Mouse (Mus musculus): Measurements from ENCODE around the gene Ifi211. TPM values are rescaled to one million over a fixed set of nuclear protein-coding genes. Genes with fewer than 3 reads are reported as not detected.
A peak's percentile ranks its signal among the peaks of the same experiment; 100 is the strongest.
"Not testable (repeated sequence)": the region's sequence is repeated elsewhere in the genome, so short reads cannot be mapped to it uniquely, and the experiment has no call there.

The Ifi211 gene
- polyA plus RNA-seq, 1 experiment from 2014 or later = 3.7 TPM

DNA sequence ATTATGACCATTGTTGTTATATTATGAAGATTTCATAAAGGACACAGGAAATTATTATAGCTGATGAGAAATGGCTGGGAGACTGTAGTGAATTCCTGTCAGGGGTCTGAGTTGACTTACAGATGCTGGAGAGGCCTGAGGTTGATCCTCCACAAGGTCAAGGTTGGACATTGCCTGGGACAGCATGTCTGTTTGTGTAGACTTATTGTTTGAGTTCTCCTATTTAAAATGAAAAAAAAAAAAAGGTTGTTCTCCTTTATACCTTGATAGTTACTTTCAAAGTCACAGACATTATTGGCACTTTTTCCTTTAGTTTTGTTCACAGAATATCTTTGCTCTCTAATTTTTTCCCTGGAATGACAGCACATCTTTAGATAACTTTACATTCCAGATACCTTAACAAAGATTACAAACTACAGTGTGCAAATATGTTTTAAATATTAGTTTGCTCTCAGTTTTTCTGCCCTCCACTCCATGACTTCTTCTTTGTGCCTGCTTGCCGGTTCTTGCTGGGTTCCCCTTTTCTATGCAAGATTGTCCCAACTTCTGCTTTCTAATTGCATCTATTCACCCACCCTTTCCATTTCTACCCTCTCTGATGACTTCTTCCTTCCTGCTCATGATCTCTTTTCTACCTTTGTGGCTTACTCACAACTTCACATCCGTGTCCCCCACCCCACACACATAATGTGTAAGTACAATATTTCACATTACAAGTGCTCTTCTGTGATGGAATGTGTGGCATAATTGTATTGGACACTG is 25.6 kb downstream of the Ifi211 start:
- H3K4me3 ChIP-seq (ENCODE audit: low read depth, low read length); H3K27ac ChIP-seq (ENCODE audit: low read depth); H3K9ac ChIP-seq (replicated peaks); H3K4me1 ChIP-seq (ENCODE audit: insufficient read depth); H3K27me3 ChIP-seq (ENCODE audit: insufficient read depth, low read length); H3K4me2 ChIP-seq (ENCODE audit: low read depth, low read length); H3K36me3 ChIP-seq (replicated peaks; ENCODE audit: insufficient read depth, low read length); H3K9me3 ChIP-seq (ENCODE audit: low read length); DNase-seq: not testable (repeated sequence)
- 60% methylated on average over 1 of the region's 2 CpGs for WGBS (ENCODE audit: insufficient replicate concordance)
- ATAC-seq = 0 out of 2 replicates have a peak, but pooled peaks have one; percentile 23

DNA sequence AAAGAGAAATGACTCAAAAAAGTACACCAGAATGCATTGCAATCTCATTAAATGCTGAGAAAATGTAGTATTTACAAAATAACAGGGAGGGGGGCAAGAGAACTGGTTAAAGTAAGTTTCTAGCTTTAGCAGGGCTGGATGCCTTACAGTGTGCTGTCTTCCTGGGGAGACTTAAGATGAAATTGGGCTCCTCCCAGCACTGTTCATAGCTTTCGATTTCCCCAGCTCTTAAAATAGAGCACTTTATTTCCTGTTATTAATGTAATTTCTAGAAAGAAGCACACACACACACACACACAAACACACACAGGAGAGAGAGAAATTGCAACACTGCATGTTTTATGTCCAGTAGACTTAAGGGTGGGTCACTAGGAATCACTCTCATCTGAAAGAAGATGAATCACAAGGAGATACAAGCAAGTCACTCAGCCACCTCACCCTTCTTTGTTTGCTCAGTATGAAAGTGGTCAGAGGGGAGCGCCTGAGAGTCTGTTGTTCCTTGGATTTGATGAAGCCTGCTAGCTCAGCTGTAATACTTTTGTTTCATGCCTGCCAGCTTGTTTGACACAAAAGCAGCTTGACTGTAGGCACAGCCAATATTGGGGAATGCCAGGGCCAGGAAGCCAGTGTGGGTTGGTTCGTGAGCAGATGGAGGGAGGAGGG is 32.7 kb downstream of the Ifi211 start:
- peak; percentile 59 for ATAC-seq
- not testable (repeated sequence) for H3K4me3 ChIP-seq (ENCODE audit: low read depth, low read length); H3K4me1 ChIP-seq (ENCODE audit: insufficient read depth); DNase-seq; H3K36me3 ChIP-seq (replicated peaks; ENCODE audit: insufficient read depth, low read length); H3K27me3 ChIP-seq (ENCODE audit: insufficient read depth, low read length); H3K9ac ChIP-seq (replicated peaks); H3K9me3 ChIP-seq (ENCODE audit: low read length); H3K27ac ChIP-seq (ENCODE audit: low read depth)
- WGBS (ENCODE audit: insufficient replicate concordance) = 41% methylated on average over 3 of the region's 3 CpGs
- peak overlapping the region; percentile 2; the same call in 1 of the 2 replicates for H3K4me2 ChIP-seq (ENCODE audit: low read depth, low read length)

DNA sequence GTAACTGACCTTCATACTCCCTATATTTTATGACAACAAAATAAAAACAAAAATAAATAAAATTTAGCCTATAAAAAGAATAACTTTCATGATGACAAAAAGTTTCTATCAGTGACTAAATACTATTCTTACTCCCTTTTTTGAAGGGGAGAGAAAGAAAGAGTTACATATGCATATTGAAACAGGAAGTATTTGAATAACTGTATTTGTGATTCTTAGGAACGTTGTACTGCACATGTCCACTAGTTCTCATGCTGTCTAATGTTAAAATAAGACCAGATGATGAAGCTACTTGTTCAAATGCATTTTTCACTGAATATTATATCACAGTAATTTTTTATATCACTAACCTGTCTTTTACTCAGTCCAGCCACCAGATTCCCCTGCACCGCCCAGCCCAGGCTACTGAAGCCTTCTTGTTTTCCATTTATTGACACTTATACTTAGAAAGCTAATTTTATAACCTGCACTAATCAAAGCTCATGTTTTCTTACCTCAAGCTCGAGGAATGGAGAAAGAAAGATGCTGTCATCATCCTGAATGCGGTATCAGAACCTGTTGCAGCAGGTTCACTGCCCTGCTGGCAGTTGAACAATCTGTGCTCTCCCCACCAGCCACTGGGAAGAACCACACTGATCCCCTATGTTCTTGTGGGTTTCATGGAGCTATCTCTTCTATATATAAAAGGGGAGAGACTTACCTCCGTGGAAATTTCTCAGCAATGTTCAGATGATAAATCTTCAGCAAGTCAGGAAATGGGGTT is 33.4 kb downstream of the Ifi211 start:
- not testable (repeated sequence) for H3K27me3 ChIP-seq (ENCODE audit: insufficient read depth, low read length); H3K4me1 ChIP-seq (ENCODE audit: insufficient read depth); DNase-seq; H3K9me3 ChIP-seq (ENCODE audit: low read length); H3K36me3 ChIP-seq (replicated peaks; ENCODE audit: insufficient read depth, low read length)
- whole genome bisulfite sequencing (ENCODE audit: insufficient replicate concordance) = 41% methylated on average over 5 of the region's 5 CpGs
- peak overlapping the region; percentile 45; the same call in 1 of the 2 replicates for H3K4me2 ChIP-seq (ENCODE audit: low read depth, low read length)
- 0 out of 2 replicates have a peak overlapping the region, but pooled peaks have one; percentile 29 for H3K27ac ChIP-seq (ENCODE audit: low read depth)
- H3K4me3 ChIP-seq (ENCODE audit: low read depth, low read length) = peak overlapping the region; percentile 40
- ATAC-seq = peak; percentile 29; the same call in 1 of the 2 replicates
- H3K9ac ChIP-seq (replicated peaks) = peak overlapping the region; percentile 41; the same call in 1 of the 2 replicates

DNA sequence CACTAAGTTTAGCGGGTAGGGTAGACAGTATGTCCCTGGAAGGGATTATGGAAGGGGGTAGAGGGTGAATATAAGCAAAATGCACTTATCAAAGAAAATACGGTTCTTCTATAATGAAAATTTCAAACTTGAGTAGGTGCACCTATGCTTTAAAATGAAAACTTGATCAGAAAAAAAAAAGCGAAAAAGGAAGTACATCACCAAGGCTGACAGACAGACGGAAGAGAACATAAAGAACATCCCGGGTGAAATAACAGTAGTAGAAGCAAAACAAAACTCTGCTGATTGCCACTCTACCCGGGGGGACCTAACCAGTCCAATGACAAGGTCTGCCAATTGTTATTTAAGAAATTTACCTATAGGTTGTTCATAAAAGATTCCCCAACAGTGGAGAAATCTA is 34.6 kb downstream of the Ifi211 start:
- 0 out of 2 replicates have a peak overlapping the region, but pooled peaks have one; percentile 20 for H3K4me3 ChIP-seq (ENCODE audit: low read depth, low read length)
- H3K4me2 ChIP-seq (ENCODE audit: low read depth, low read length) = peak overlapping the region; percentile 20; the same call in 1 of the 2 replicates
- H3K4me1 ChIP-seq (ENCODE audit: insufficient read depth); H3K36me3 ChIP-seq (replicated peaks; ENCODE audit: insufficient read depth, low read length); H3K9ac ChIP-seq (replicated peaks); DNase-seq; H3K27ac ChIP-seq (ENCODE audit: low read depth); ATAC-seq; H3K9me3 ChIP-seq (ENCODE audit: low read length); H3K27me3 ChIP-seq (ENCODE audit: insufficient read depth, low read length): not testable (repeated sequence)
- WGBS (ENCODE audit: insufficient replicate concordance) = 55% methylated on average over 6 of the region's 6 CpGs

DNA sequence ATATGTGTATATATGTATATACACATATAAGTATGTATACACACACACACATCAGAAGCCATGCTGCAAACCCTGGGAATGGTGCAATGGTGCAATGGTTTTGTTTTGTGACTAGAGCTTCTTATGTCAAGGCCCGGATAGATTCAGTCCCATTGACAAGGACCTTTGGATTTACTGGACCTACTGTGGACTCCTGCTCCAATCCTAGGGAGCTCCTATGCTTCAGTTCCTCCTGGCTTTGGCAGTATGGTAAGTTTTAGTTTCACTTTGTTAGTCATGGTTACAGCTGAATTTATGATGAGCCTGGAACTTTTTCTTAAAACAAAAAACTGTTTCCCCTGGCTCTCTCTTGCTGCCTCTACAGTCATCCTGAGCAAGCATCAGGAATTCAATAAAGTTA is 35.7 kb downstream of the Ifi211 start:
- not testable (repeated sequence) for H3K4me3 ChIP-seq (ENCODE audit: low read depth, low read length); H3K9me3 ChIP-seq (ENCODE audit: low read length); H3K27ac ChIP-seq (ENCODE audit: low read depth); ATAC-seq; DNase-seq; H3K9ac ChIP-seq (replicated peaks); H3K4me1 ChIP-seq (ENCODE audit: insufficient read depth); H3K36me3 ChIP-seq (replicated peaks; ENCODE audit: insufficient read depth, low read length); H3K4me2 ChIP-seq (ENCODE audit: low read depth, low read length); H3K27me3 ChIP-seq (ENCODE audit: insufficient read depth, low read length)
- WGBS (ENCODE audit: insufficient replicate concordance) = 62% methylated on average over 1 of the region's 1 CpGs

DNA sequence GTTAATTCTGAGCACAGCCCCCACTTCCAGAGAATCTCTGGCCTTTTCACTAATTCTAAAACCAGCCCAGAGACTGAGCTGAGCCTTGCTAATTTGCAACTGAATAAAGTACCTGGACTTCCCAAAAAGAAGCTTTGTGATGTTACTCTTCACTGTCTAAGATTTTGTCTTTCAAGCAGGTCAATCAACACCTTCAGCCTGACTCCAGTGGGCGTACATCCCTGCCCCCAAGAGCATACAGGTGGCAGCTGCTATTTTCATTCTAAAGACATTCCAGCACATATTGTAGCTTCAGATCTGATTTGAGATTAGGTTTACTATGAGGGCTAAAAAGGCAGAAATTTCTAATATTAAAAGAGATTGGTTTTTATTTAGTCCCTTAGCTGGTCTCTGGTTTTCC is 44.3 kb downstream of the Ifi211 start:
- WGBS (ENCODE audit: insufficient replicate concordance) = 66% methylated on average over 1 of the region's 1 CpGs
- ATAC-seq; H3K9me3 ChIP-seq (ENCODE audit: low read length): not testable (repeated sequence)

More for the DNA sequence above, 44.3 kb downstream of the Ifi211 start:
- not testable (repeated sequence) for H3K27me3 ChIP-seq (ENCODE audit: insufficient read depth, low read length); DNase-seq; H3K36me3 ChIP-seq (replicated peaks; ENCODE audit: insufficient read depth, low read length); H3K9ac ChIP-seq (replicated peaks); H3K27ac ChIP-seq (ENCODE audit: low read depth); H3K4me3 ChIP-seq (ENCODE audit: low read depth, low read length); H3K4me1 ChIP-seq (ENCODE audit: insufficient read depth); H3K4me2 ChIP-seq (ENCODE audit: low read depth, low read length)
